Mouse (Mus musculus) stomach, embryonic 14.5 days (tissue): ENCODE data around the gene Phf19. TPM values are rescaled to one million over a fixed set of nuclear protein-coding genes. Genes with fewer than 3 reads are reported as not detected.

ENCODE experiments used
- ATAC-seq: fragments of 200-750 bp; cut with Nextera tagmentation; 2 replicates; pipeline ENCODE4 v1.8.0; 2017; ENCODE audit warnings: low read depth, moderate TSS enrichment; ENCODE audit not compliant: insufficient number of reproducible peaks, insufficient read depth, low FRiP score
- H3K27ac ChIP-seq: fragments of 300-500 bp; sonication (generic); 2 replicates; pipeline ENCODE4 v1.5.1; 2014; ENCODE audit warnings: mild to moderate bottlenecking, low read length, moderate library complexity, mixed read lengths
- H3K27me3 ChIP-seq: fragments of 300-500 bp; sonication (generic); 2 replicates; pipeline ENCODE4 v1.6.1; 2014; ENCODE audit warnings: low read length, control low read depth, mixed read lengths; ENCODE audit not compliant: control insufficient read depth, insufficient read depth
- H3K36me3 ChIP-seq: fragments of 300-500 bp; sonication (generic); 2 replicates; pipeline ENCODE4 v1.6.1; 2014; ENCODE audit warnings: mild to moderate bottlenecking, control low read depth, low read length, moderate library complexity, mixed read lengths; ENCODE audit not compliant: control insufficient read depth, insufficient read depth
- H3K4me1 ChIP-seq: fragments of 300-500 bp; sonication (generic); 2 replicates; pipeline ENCODE4 v1.6.1; 2014; ENCODE audit warnings: low read length, control low read depth, mixed read lengths; ENCODE audit not compliant: control insufficient read depth, insufficient read depth
- H3K4me2 ChIP-seq: fragments of 300-500 bp; sonication (generic); replicated peaks from 2 replicates; pipeline ENCODE4 v1.6.1; 2014; ENCODE audit warnings: low read depth, low read length, control low read depth
- H3K4me3 ChIP-seq: fragments of 300-500 bp; sonication (generic); 2 replicates; pipeline ENCODE4 v1.5.1; 2014; ENCODE audit warnings: low read depth, low read length, control low read depth
- H3K9ac ChIP-seq: fragments of 300-500 bp; sonication (generic); replicated peaks from 2 replicates; pipeline ENCODE4 v1.6.1; 2014; ENCODE audit warnings: low read depth, mild to moderate bottlenecking, control low read depth, low read length, moderate library complexity, mixed read lengths
- H3K9me3 ChIP-seq: fragments of 300-500 bp; sonication (generic); 2 replicates; pipeline ENCODE4 v1.6.1; 2016; ENCODE audit warnings: low read depth, low read length, control low read depth; ENCODE audit not compliant: control insufficient read depth
- WGBS: fragments of 180-500 bp; shearing (Covaris S2); extraction: QIAGEN DNeasy Blood & Tissue Kit; methylation state at CpG from one replicate; pipeline ENCODE4 v1.1.7; 2014; 5-methylcytosine and 5-hydroxymethylcytosine counted together
- polyA plus RNA-seq: library from polyadenylated mRNA; unstranded; fragments of >200 nt; fragmentation: Nextera tagmentation; extraction: Ambion mirVana; gene quantifications from 2 replicates; pipeline ENCODE4 v1.2.1, GENCODE M21; 2014

The Phf19 gene
- polyA plus RNA-seq, 1 experiment from 2014 or later, result 11.9 TPM

- ATAC-seq, result no peak
- no peaks in the 10 kb centered on the region; the same call in 1 of the 2 replicates for H3K36me3 ChIP-seq
Measured at GRCm38 (mm10) chr2:34899682-34900081, 14.1 kb downstream of the Phf19 start.

GRCm38 (mm10) chr2:34897820-34898219 lies 16.0 kb downstream of the Phf19 start:
- Histone ChIP-seq H3K27ac (no peak overlapping the region), H3K4me1 (no peaks in the 10 kb centered on the region), H3K36me3 (no peaks in the 10 kb centered on the region; the same call in 1 of the 2 replicates), H3K9ac (no peak overlapping the region), H3K4me3 (no peak overlapping the region), H3K27me3 (no peaks in the 10 kb centered on the region), H3K9me3 (no peaks in the 10 kb centered on the region), H3K4me2 (no peak overlapping the region)
- 0 out of 2 replicates have a peak, but pooled peaks have one; percentile 56 for ATAC-seq
- WGBS, result 23% methylated on average over 10 of the region's 10 CpGs

More at GRCm38 (mm10) chr2:34899682-34900081, 14.1 kb downstream of the Phf19 start:
- Histone ChIP-seq H3K27ac (no peak overlapping the region), H3K4me2 (no peak overlapping the region), H3K4me1 (no peaks in the 10 kb centered on the region), H3K9ac (no peak overlapping the region), H3K9me3 (no peaks in the 10 kb centered on the region), H3K27me3 (no peaks in the 10 kb centered on the region), H3K4me3 (no peak overlapping the region)
- WGBS, result 78% methylated on average over 11 of the region's 11 CpGs

DNA sequence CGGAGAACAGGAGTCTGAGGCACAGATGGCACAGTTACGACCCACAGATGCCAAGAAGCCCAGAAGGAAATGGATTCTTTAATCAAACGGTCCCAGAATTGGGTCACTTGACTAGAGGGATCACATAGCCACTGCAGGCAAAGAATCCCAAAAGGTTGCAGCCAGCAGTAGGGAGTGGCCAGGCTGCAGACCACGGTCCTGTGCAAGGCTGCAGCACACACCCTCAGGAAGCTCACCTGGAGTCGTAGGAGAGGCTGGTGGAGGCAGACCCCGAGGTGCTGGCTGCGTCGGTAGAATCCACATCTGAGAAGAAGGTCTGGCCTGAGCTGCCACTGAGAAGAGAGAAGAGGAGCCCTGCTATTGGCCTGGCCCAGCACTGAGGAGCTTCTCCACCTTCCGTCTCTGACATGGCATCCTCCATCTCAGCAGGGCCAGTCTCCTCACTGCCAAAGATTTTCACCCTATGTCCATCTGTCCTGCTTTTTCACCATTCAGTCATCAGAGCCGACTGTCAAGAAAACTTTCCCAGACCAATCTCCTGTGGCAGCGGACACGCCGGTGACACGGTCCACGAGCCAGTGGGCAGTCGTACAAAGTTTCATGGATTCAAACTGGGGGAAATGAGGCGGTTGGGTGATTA lies 16.9 kb downstream of the Phf19 start:
- 85% methylated on average over 17 of the region's 17 CpGs for WGBS
- no peaks in the 10 kb centered on the region for H3K4me1 ChIP-seq
- no peaks in the 10 kb centered on the region for H3K36me3 ChIP-seq
- no peak overlapping the region for H3K4me2 ChIP-seq
- no peak overlapping the region for H3K9ac ChIP-seq
- H3K9me3 ChIP-seq, result no peaks in the 10 kb centered on the region
- no peak overlapping the region for H3K4me3 ChIP-seq
- H3K27ac ChIP-seq, result no peak overlapping the region
- no peak for ATAC-seq
- no peaks in the 10 kb centered on the region for H3K27me3 ChIP-seq

GRCm38 (mm10) chr2:34895503-34896113 lies 18.2 kb downstream of the Phf19 start:
- Histone ChIP-seq H3K27me3 (no peaks in the 10 kb centered on the region), H3K4me1 (no peaks in the 10 kb centered on the region), H3K36me3 (no peaks in the 10 kb centered on the region), H3K27ac (no peak overlapping the region), H3K9me3 (no peaks in the 10 kb centered on the region), H3K4me2 (no peak overlapping the region), H3K4me3 (no peak overlapping the region), H3K9ac (no peak overlapping the region)
- 71% methylated on average over 19 of the region's 19 CpGs for WGBS
- no peak for ATAC-seq

- WGBS, result 72% methylated on average over 5 of the region's 5 CpGs
- no peaks in the 10 kb centered on the region for H3K4me1 ChIP-seq
- no peak for ATAC-seq
Measured at GRCm38 (mm10) chr2:34893950-34894349, 19.9 kb downstream of the Phf19 start.

GRCm38 (mm10) chr2:34884186-34884585 lies 29.6 kb downstream of the Phf19 start:
- ATAC-seq, result no peak
- H3K4me3 ChIP-seq, result no peak overlapping the region
- no peak overlapping the region for H3K9ac ChIP-seq
- no peaks in the 10 kb centered on the region for H3K27me3 ChIP-seq
- no peak overlapping the region for H3K4me2 ChIP-seq
- H3K36me3 ChIP-seq, result no peaks in the 10 kb centered on the region
- 63% methylated on average over 2 of the region's 2 CpGs for WGBS
- no peak overlapping the region for H3K27ac ChIP-seq
- H3K4me1 ChIP-seq, result no peaks in the 10 kb centered on the region
- no peaks in the 10 kb centered on the region for H3K9me3 ChIP-seq

More at GRCm38 (mm10) chr2:34893950-34894349, 19.9 kb downstream of the Phf19 start:
- Histone ChIP-seq H3K9ac (no peak overlapping the region), H3K27ac (no peak overlapping the region), H3K27me3 (no peaks in the 10 kb centered on the region), H3K36me3 (no peaks in the 10 kb centered on the region), H3K4me3 (no peak overlapping the region), H3K9me3 (no peaks in the 10 kb centered on the region), H3K4me2 (no peak overlapping the region)

- WGBS, result 44% methylated on average over 5 of the region's 5 CpGs
- Histone ChIP-seq H3K27ac (no peak overlapping the region), H3K9me3 (no peaks in the 10 kb centered on the region), H3K36me3 (no peaks in the 10 kb centered on the region), H3K9ac (no peak overlapping the region), H3K4me2 (no peak overlapping the region), H3K4me3 (no peak overlapping the region), H3K4me1 (no peaks in the 10 kb centered on the region), H3K27me3 (no peaks in the 10 kb centered on the region)
- ATAC-seq, result no peak
Measured at GRCm38 (mm10) chr2:34883190-34883589, 30.6 kb downstream of the Phf19 start.

- Histone ChIP-seq H3K36me3 (no peaks in the 10 kb centered on the region), H3K4me3 (no peak overlapping the region), H3K4me2 (no peak overlapping the region), H3K27me3 (no peaks in the 10 kb centered on the region), H3K9me3 (no peaks in the 10 kb centered on the region), H3K9ac (no peak overlapping the region), H3K27ac (no peak overlapping the region), H3K4me1 (no peaks in the 10 kb centered on the region)
- ATAC-seq, result no peak
- WGBS, result 90% methylated on average over 2 of the region's 2 CpGs
Measured at GRCm38 (mm10) chr2:34882757-34883156, 31.1 kb downstream of the Phf19 start.
